Mouse (Mus musculus): ENCODE measurements at regions not wholly inside any gene's neighbourhood (a gene's known extent, or its start where the extent isn't known, plus 50 kb on each side); places are given as distances from the start of the nearest gene placed in this dataset.

- H3K27ac ChIP-seq (ENCODE audit: low read depth, low read length): no peak overlapping the region
- no peak overlapping the region for H3K4me3 ChIP-seq (ENCODE audit: low read depth, low read length)
- H3K36me3 ChIP-seq (ENCODE audit: control insufficient read depth, insufficient read depth, low read length): no peaks in the 10 kb centered on the region
- WGBS: 95% methylated on average over 5 of the region's 5 CpGs
- H3K4me1 ChIP-seq (ENCODE audit: control insufficient read depth, insufficient read depth, low read length): peaks cover 11% of the 10 kb centered on the region
- ATAC-seq (ENCODE audit: insufficient read depth, low FRiP score, low TSS enrichment): no peak
- no peaks in the 10 kb centered on the region for H3K9me3 ChIP-seq (ENCODE audit: control insufficient read depth, low read length)
- H3K9ac ChIP-seq (ENCODE audit: low read length): no peak overlapping the region
- H3K4me2 ChIP-seq (ENCODE audit: low read depth): no peak overlapping the region
- DNase-seq (ENCODE audit: low spot score): no peak
- H3K27me3 ChIP-seq (ENCODE audit: control insufficient read depth, insufficient read depth, low read length): no peaks in the 10 kb centered on the region
Observed at GRCm38 (mm10) chr4:87642002-87642401, 391.2 kb downstream of the Mllt3 start.

GRCm38 (mm10) chr4:87641551-87641950 is 391.6 kb downstream of the Mllt3 start:
- no peaks in the 10 kb centered on the region for H3K36me3 ChIP-seq (ENCODE audit: control insufficient read depth, insufficient read depth, low read length)
- no peak overlapping the region for H3K4me2 ChIP-seq (ENCODE audit: low read depth)
- no peak overlapping the region for H3K4me3 ChIP-seq (ENCODE audit: low read depth, low read length)
- H3K9me3 ChIP-seq (ENCODE audit: control insufficient read depth, low read length): no peaks in the 10 kb centered on the region
- no peak for ATAC-seq (ENCODE audit: insufficient read depth, low FRiP score, low TSS enrichment)
- no peak overlapping the region for H3K9ac ChIP-seq (ENCODE audit: low read length)
- H3K27ac ChIP-seq (ENCODE audit: low read depth, low read length): no peak overlapping the region
- peaks cover 11% of the 10 kb centered on the region for H3K4me1 ChIP-seq (ENCODE audit: control insufficient read depth, insufficient read depth, low read length)
- 89% methylated on average over 3 of the region's 3 CpGs for WGBS
- H3K27me3 ChIP-seq (ENCODE audit: control insufficient read depth, insufficient read depth, low read length): no peaks in the 10 kb centered on the region
- no peak for DNase-seq (ENCODE audit: low spot score)

- 12% methylated on average over 1 of the region's 1 CpGs for WGBS
- no peak overlapping the region for H3K27ac ChIP-seq (ENCODE audit: low read depth, low read length)
Observed at GRCm38 (mm10) chr4:87638380-87638646, 394.9 kb downstream of the Mllt3 start.

GRCm38 (mm10) chr4:87637629-87638379 is 395.4 kb downstream of the Mllt3 start:
- 32% methylated on average over 3 of the region's 3 CpGs for WGBS
- no peak for ATAC-seq (ENCODE audit: insufficient read depth, low FRiP score, low TSS enrichment)

More at GRCm38 (mm10) chr4:87638380-87638646, 394.9 kb downstream of the Mllt3 start:
- no peak overlapping the region for H3K4me3 ChIP-seq (ENCODE audit: low read depth, low read length)
- H3K4me2 ChIP-seq (ENCODE audit: low read depth): no peak overlapping the region
- H3K4me1 ChIP-seq (ENCODE audit: control insufficient read depth, insufficient read depth, low read length): peaks cover 11% of the 10 kb centered on the region
- no peak for DNase-seq (ENCODE audit: low spot score)
- H3K9ac ChIP-seq (ENCODE audit: low read length): no peak overlapping the region
- no peak for ATAC-seq (ENCODE audit: insufficient read depth, low FRiP score, low TSS enrichment)
- H3K36me3 ChIP-seq (ENCODE audit: control insufficient read depth, insufficient read depth, low read length): no peaks in the 10 kb centered on the region
- no peaks in the 10 kb centered on the region for H3K9me3 ChIP-seq (ENCODE audit: control insufficient read depth, low read length)
- no peaks in the 10 kb centered on the region for H3K27me3 ChIP-seq (ENCODE audit: control insufficient read depth, insufficient read depth, low read length)

GRCm38 (mm10) chr4:87611116-87611515 is 380.8 kb upstream of the Slc24a2 start:
- H3K27ac ChIP-seq (ENCODE audit: low read depth, low read length): no peak overlapping the region
- WGBS: 90% methylated on average over 1 of the region's 1 CpGs
- H3K27me3 ChIP-seq (ENCODE audit: control insufficient read depth, insufficient read depth, low read length): no peaks in the 10 kb centered on the region
- H3K4me3 ChIP-seq (ENCODE audit: low read depth, low read length): no peak overlapping the region
- ATAC-seq (ENCODE audit: insufficient read depth, low FRiP score, low TSS enrichment) (no peak), DNase-seq (ENCODE audit: low spot score) (no peak)
- H3K9me3 ChIP-seq (ENCODE audit: control insufficient read depth, low read length): no peaks in the 10 kb centered on the region
- no peak overlapping the region for H3K4me2 ChIP-seq (ENCODE audit: low read depth)
- no peak overlapping the region for H3K9ac ChIP-seq (ENCODE audit: low read length)
- H3K4me1 ChIP-seq (ENCODE audit: control insufficient read depth, insufficient read depth, low read length): no peaks in the 10 kb centered on the region
- H3K36me3 ChIP-seq (ENCODE audit: control insufficient read depth, insufficient read depth, low read length): no peaks in the 10 kb centered on the region

More at GRCm38 (mm10) chr4:87637629-87638379, 395.4 kb downstream of the Mllt3 start:
- Histone ChIP-seq H3K9me3 (ENCODE audit: control insufficient read depth, low read length) (no peaks in the 10 kb centered on the region), H3K9ac (ENCODE audit: low read length) (no peak overlapping the region), H3K27ac (ENCODE audit: low read depth, low read length) (no peak overlapping the region), H3K4me2 (ENCODE audit: low read depth) (no peak overlapping the region), H3K4me1 (ENCODE audit: control insufficient read depth, insufficient read depth, low read length) (peaks cover 11% of the 10 kb centered on the region), H3K36me3 (ENCODE audit: control insufficient read depth, insufficient read depth, low read length) (no peaks in the 10 kb centered on the region), H3K27me3 (ENCODE audit: control insufficient read depth, insufficient read depth, low read length) (no peaks in the 10 kb centered on the region), H3K4me3 (ENCODE audit: low read depth, low read length) (no peak overlapping the region)
- DNase-seq (ENCODE audit: low spot score): no peak

- Histone ChIP-seq H3K27me3 (ENCODE audit: control insufficient read depth, insufficient read depth, low read length) (no peaks in the 10 kb centered on the region), H3K27ac (ENCODE audit: low read depth, low read length) (no peak overlapping the region), H3K4me2 (ENCODE audit: low read depth) (no peak overlapping the region), H3K4me3 (ENCODE audit: low read depth, low read length) (no peak overlapping the region), H3K9me3 (ENCODE audit: control insufficient read depth, low read length) (no peaks in the 10 kb centered on the region), H3K4me1 (ENCODE audit: control insufficient read depth, insufficient read depth, low read length) (no peaks in the 10 kb centered on the region), H3K9ac (ENCODE audit: low read length) (no peak overlapping the region), H3K36me3 (ENCODE audit: control insufficient read depth, insufficient read depth, low read length) (no peaks in the 10 kb centered on the region)
- ATAC-seq (ENCODE audit: insufficient read depth, low FRiP score, low TSS enrichment) (no peak), DNase-seq (ENCODE audit: low spot score) (no peak)
- whole genome bisulfite sequencing: 69% methylated on average over 3 of the region's 3 CpGs
Observed at GRCm38 (mm10) chr4:87593644-87594043, 363.4 kb upstream of the Slc24a2 start.

GRCm38 (mm10) chr4:87590797-87591196 is 360.5 kb upstream of the Slc24a2 start:
- Histone ChIP-seq H3K27me3 (ENCODE audit: control insufficient read depth, insufficient read depth, low read length) (no peaks in the 10 kb centered on the region), H3K4me3 (ENCODE audit: low read depth, low read length) (no peak overlapping the region), H3K4me2 (ENCODE audit: low read depth) (no peak overlapping the region), H3K9ac (ENCODE audit: low read length) (no peak overlapping the region), H3K36me3 (ENCODE audit: control insufficient read depth, insufficient read depth, low read length) (no peaks in the 10 kb centered on the region), H3K9me3 (ENCODE audit: control insufficient read depth, low read length) (no peaks in the 10 kb centered on the region), H3K4me1 (ENCODE audit: control insufficient read depth, insufficient read depth, low read length) (no peaks in the 10 kb centered on the region), H3K27ac (ENCODE audit: low read depth, low read length) (no peak overlapping the region)
- DNase-seq (ENCODE audit: low spot score) (no peak), ATAC-seq (ENCODE audit: insufficient read depth, low FRiP score, low TSS enrichment) (no peak)
- 95% methylated on average over 3 of the region's 3 CpGs for WGBS

GRCm38 (mm10) chr4:87578164-87578563 is 347.9 kb upstream of the Slc24a2 start:
- no peaks in the 10 kb centered on the region for H3K27me3 ChIP-seq (ENCODE audit: control insufficient read depth, insufficient read depth, low read length)
- H3K4me2 ChIP-seq (ENCODE audit: low read depth): no peak overlapping the region
- DNase-seq (ENCODE audit: low spot score) (peak; percentile 12), ATAC-seq (ENCODE audit: insufficient read depth, low FRiP score, low TSS enrichment) (peak; percentile 61)
- no peaks in the 10 kb centered on the region for H3K9me3 ChIP-seq (ENCODE audit: control insufficient read depth, low read length)
- no peak overlapping the region for H3K9ac ChIP-seq (ENCODE audit: low read length)
- no peaks in the 10 kb centered on the region for H3K36me3 ChIP-seq (ENCODE audit: control insufficient read depth, insufficient read depth, low read length)
- no peak overlapping the region for H3K4me3 ChIP-seq (ENCODE audit: low read depth, low read length)
- H3K4me1 ChIP-seq (ENCODE audit: control insufficient read depth, insufficient read depth, low read length): no peaks in the 10 kb centered on the region
- 14% methylated on average over 3 of the region's 3 CpGs for WGBS
- H3K27ac ChIP-seq (ENCODE audit: low read depth, low read length): no peak overlapping the region

- H3K36me3 ChIP-seq (ENCODE audit: control insufficient read depth, insufficient read depth, low read length): no peaks in the 10 kb centered on the region
- H3K4me1 ChIP-seq (ENCODE audit: control insufficient read depth, insufficient read depth, low read length): 0 out of 2 replicates have a peak, but pooled peaks cover 3% of the 10 kb centered on the region
- WGBS: 52% methylated on average over 8 of the region's 8 CpGs
- no peaks in the 10 kb centered on the region for H3K9me3 ChIP-seq (ENCODE audit: control insufficient read depth, low read length)
- peak; percentile 24 for DNase-seq (ENCODE audit: low spot score)
- no peak overlapping the region for H3K4me3 ChIP-seq (ENCODE audit: low read depth, low read length)
- H3K27me3 ChIP-seq (ENCODE audit: control insufficient read depth, insufficient read depth, low read length): no peaks in the 10 kb centered on the region
- no peak overlapping the region for H3K27ac ChIP-seq (ENCODE audit: low read depth, low read length)
- peak; percentile 73; the same call in 1 of the 2 replicates for ATAC-seq (ENCODE audit: insufficient read depth, low FRiP score, low TSS enrichment)
- no peak overlapping the region for H3K4me2 ChIP-seq (ENCODE audit: low read depth)
- H3K9ac ChIP-seq (ENCODE audit: low read length): no peak overlapping the region
Observed at GRCm38 (mm10) chr4:87570950-87571349, 340.7 kb upstream of the Slc24a2 start.

All from neural tube, embryonic 11.5 days (tissue).